Mouse (Mus musculus): ENCODE results near the gene Lrpprc.

DNA sequence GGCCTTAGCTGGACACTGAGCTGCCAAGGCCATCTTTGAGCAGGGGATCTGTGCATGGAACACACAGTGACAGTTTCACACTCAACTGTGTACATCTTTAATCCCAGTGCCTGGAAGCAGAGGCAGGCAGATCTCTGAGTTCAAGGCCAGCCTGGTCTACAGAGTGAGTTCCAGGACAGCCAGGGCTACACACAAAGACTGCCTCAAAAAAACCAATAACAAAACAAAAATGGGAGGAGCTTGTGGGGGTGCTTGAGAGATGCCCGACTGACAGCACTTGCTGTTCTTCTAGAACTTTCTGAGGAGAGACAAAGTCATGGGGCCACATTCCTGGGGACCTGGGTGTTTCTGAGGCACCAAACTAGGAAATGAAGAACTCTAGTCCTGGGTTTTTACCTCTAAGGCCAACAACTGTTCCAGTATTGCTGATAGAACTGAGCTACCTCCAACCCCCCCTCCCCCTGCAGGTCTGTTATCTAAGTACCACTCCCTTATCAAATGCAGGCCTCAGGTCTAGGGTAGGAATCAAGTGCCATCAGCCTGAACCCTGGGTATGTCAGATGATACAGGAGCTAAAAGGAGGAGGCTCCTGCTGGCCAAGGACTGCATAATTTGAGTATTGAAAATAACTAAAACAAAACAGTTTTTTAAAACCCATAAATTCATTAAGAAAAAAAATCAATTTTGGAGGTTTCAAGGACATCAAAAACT is 62.2 kb downstream of the Lrpprc start:
- TF ChIP-seq CTCF (IDR thresholded peaks at IDR 0.05; ENCODE audit: low read depth, low read length) (no peak), TAL1 (conservative IDR thresholded peaks at IDR 0.05; ENCODE audit: low read depth, low read length) (no peak), GATA1 (IDR thresholded peaks at IDR 0.05; ENCODE audit: borderline replicate concordance, low read length) (no peak)
